Mouse (Mus musculus): ENCODE measurements at regions not wholly inside any gene's neighbourhood (a gene's known extent, or its start where the extent isn't known, plus 50 kb on each side); places are given as distances from the start of the nearest gene placed in this dataset.

DNA sequence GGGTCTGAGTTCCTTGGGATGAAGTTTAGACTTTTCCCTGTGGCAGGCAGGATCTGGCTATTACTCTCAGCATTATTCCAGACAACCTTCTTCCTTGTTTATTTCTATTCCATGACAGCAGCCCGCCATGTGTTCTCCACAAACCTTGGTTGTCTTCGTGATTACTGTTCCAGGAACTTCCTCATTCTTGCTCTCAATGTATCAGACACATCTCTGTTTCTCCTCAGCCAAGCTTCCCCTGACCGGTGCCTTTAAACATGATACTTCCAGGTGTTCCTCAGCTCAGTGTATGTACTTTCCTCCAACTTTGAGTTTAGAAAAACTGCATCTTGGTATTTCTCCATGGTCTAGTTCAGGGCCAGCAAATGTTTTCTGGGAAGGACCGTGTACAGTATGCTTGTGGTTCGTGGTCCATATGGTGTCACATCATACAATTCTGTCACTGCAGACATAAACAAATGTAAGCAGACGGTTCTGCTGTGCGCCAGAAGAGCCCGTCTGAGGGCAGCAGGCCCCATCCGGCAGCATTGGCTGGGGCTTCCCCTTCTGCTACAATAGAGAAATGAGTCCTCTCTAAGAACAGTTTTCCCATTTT lies 64.2 kb downstream of the Peg10 start:
- WGBS: 47% methylated on average over 9 of the region's 9 CpGs
- ATAC-seq (ENCODE audit: insufficient number of reproducible peaks, insufficient read depth, low FRiP score, low TSS enrichment): no peak
- H3K4me3 ChIP-seq: no peak overlapping the region
- H3K9me3 ChIP-seq: no peaks in the 10 kb centered on the region
- H3K4me1 ChIP-seq: peaks cover 19% of the 10 kb centered on the region
- no peaks in the 10 kb centered on the region for H3K36me3 ChIP-seq
- H3K27me3 ChIP-seq: no peaks in the 10 kb centered on the region
- peak overlapping the region; percentile 50 for H3K27ac ChIP-seq
- no peak overlapping the region for H3K4me2 ChIP-seq (replicated peaks)
- no peak overlapping the region for H3K9ac ChIP-seq

DNA sequence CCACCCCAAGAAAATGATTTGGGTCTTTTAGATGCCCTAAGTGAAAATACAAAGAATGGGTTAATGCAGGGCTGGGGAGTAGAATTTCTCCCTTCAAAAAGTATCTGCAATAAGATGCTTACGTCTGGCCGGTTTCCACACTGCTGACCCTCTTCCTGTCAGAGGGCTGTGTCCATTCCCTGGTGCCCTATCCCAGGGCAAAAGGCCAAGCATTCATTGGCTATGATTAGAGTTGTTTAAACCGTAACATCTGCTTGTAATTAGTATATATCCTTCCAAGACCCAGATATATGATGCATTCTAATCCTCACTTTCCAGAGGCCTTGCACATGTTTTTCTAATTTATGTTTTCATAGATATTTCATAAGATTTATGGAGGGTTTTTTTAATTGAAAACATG lies 66.1 kb downstream of the Peg10 start:
- ATAC-seq (ENCODE audit: insufficient number of reproducible peaks, insufficient read depth, low FRiP score, low TSS enrichment): peak; percentile 87; the same call in 1 of the 2 replicates
- Histone ChIP-seq H3K27ac (peak overlapping the region; percentile 8; the same call in 1 of the 2 replicates), H3K4me3 (no peak overlapping the region), H3K36me3 (no peaks in the 10 kb centered on the region), H3K4me2 (replicated peaks) (no peak overlapping the region), H3K4me1 (peaks cover 12% of the 10 kb centered on the region; the same call in 1 of the 2 replicates), H3K9ac (no peak overlapping the region), H3K9me3 (no peaks in the 10 kb centered on the region), H3K27me3 (no peaks in the 10 kb centered on the region)
- 12% methylated on average over 3 of the region's 3 CpGs for WGBS

DNA sequence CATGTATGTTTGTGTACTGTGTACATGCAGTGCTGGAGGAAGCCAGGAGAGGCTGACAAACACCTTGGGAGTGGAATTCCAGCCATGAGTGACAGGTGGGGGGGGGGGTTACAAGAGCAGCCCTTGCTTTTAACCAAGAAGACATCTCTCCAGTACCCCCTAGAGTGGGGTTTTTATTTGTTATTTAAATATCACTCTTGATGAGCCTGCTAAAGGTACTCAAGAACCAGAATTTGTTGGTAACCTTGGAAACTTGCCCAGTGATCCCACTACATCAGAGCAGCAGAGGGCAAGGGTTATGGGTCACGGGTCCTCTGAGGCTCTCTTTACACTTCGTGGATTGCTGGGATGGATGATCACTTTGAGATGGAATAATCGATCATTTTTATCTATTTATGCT lies 69.8 kb downstream of the Peg10 start:
- no peak for ATAC-seq (ENCODE audit: insufficient number of reproducible peaks, insufficient read depth, low FRiP score, low TSS enrichment)
- Histone ChIP-seq H3K9ac (no peak overlapping the region), H3K27ac (no peak overlapping the region), H3K27me3 (no peaks in the 10 kb centered on the region), H3K36me3 (no peaks in the 10 kb centered on the region), H3K9me3 (no peaks in the 10 kb centered on the region), H3K4me3 (no peak overlapping the region), H3K4me2 (replicated peaks) (no peak overlapping the region), H3K4me1 (peaks cover 4% of the 10 kb centered on the region; the same call in 1 of the 2 replicates)
- WGBS: 77% methylated on average over 3 of the region's 3 CpGs

DNA sequence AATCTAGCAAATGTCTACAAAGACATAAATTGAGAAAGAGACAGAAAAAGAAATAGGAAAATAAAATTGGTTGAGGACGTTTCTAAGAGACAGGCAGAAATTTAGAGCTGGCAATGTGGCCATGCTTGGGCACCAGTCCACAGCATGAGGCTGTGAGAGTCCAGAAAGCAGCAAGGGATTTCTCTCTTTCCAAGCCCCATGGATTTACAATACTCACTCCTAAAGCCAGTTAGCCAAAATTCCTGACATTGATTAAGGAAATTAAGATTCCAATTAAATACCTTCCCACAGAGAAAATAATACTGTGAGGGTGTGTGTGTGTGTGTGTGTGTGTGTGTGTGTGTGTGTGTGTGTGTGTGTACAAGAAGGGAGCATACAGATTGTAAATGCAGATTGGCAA lies 61.5 kb upstream of the Ppp1r9a start:
- Histone ChIP-seq H3K27me3 (no peaks in the 10 kb centered on the region), H3K27ac (no peak overlapping the region), H3K4me2 (replicated peaks) (no peak overlapping the region), H3K9ac (no peak overlapping the region), H3K9me3 (no peaks in the 10 kb centered on the region), H3K4me1 (no peaks in the 10 kb centered on the region), H3K4me3 (no peak overlapping the region), H3K36me3 (no peaks in the 10 kb centered on the region)
- WGBS: 61% methylated on average over 1 of the region's 1 CpGs
- ATAC-seq (ENCODE audit: insufficient number of reproducible peaks, insufficient read depth, low FRiP score, low TSS enrichment): no peak

DNA sequence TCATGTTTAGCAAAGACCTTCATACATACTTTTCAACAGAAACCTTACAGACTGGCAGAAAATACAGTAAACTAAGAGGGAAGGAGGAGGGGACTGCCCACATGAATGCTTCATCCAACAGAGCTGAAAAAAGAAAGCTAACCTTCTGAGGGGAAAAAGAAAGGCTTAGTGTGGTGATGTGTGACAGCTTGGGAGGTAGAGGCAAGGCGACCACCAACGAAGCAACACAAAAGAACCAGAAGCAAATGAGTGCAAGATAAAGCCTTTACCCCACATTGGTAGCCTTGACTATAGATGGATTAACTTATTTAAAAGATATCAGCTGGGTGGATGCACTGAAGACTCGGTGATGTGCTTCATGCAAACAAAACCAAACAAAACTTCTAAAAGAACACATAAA lies 53.0 kb upstream of the Ppp1r9a start:
- H3K4me1 ChIP-seq: peaks cover 5% of the 10 kb centered on the region; the same call in 1 of the 2 replicates
- no peak overlapping the region for H3K4me2 ChIP-seq (replicated peaks)
- no peak overlapping the region for H3K27ac ChIP-seq
- no peaks in the 10 kb centered on the region for H3K36me3 ChIP-seq
- 40% methylated on average over 3 of the region's 3 CpGs for WGBS
- no peak for ATAC-seq (ENCODE audit: insufficient number of reproducible peaks, insufficient read depth, low FRiP score, low TSS enrichment)
- no peak overlapping the region for H3K9ac ChIP-seq
- no peaks in the 10 kb centered on the region for H3K27me3 ChIP-seq
- H3K9me3 ChIP-seq: no peaks in the 10 kb centered on the region
- H3K4me3 ChIP-seq: no peak overlapping the region

DNA sequence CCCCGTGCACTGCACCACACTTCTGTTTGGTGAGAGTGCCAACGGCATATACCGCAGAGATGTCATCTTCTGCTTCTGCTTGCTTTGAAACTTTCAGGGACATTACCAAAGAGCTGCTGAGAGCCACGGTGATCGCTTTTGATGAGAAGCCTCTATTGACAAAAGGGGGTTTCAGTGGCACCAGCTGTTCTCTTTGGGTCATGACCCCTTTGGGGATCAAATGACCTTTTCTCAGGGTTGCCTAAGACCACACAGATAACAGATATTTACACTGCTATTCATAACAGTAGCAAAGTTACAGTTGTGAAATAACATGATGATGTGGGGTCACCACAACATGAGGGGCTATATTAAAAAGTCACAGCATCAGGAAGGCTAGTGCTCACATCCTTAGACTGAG lies 51.7 kb upstream of the Ppp1r9a start:
- H3K27me3 ChIP-seq: no peaks in the 10 kb centered on the region
- 31% methylated on average over 5 of the region's 5 CpGs for WGBS
- no peak overlapping the region for H3K9ac ChIP-seq
- H3K4me3 ChIP-seq: no peak overlapping the region
- no peak overlapping the region for H3K27ac ChIP-seq
- peaks cover 5% of the 10 kb centered on the region; the same call in 1 of the 2 replicates for H3K4me1 ChIP-seq
- ATAC-seq (ENCODE audit: insufficient number of reproducible peaks, insufficient read depth, low FRiP score, low TSS enrichment): no peak
- no peak overlapping the region for H3K4me2 ChIP-seq (replicated peaks)
- no peaks in the 10 kb centered on the region for H3K36me3 ChIP-seq
- H3K9me3 ChIP-seq: no peaks in the 10 kb centered on the region
